Mouse (Mus musculus) liver, adult 2 months (tissue): ENCODE measurements around the gene Spint2.

Source experiments
- CTCF ChIP-seq: fragments of 200-500 bp; IDR thresholded peaks from 2 replicates; pipeline ENCODE4 v1.5.1; 2011; ENCODE audit warnings: low read depth, low read length, control low read depth
- POLR2A ChIP-seq: fragments of 200-500 bp; IDR thresholded peaks from 2 replicates; pipeline ENCODE4 v1.6.1; 2011; ENCODE audit warnings: low read length, control low read depth; ENCODE audit not compliant: insufficient read depth; ENCODE audit errors: extremely low read depth

DNA sequence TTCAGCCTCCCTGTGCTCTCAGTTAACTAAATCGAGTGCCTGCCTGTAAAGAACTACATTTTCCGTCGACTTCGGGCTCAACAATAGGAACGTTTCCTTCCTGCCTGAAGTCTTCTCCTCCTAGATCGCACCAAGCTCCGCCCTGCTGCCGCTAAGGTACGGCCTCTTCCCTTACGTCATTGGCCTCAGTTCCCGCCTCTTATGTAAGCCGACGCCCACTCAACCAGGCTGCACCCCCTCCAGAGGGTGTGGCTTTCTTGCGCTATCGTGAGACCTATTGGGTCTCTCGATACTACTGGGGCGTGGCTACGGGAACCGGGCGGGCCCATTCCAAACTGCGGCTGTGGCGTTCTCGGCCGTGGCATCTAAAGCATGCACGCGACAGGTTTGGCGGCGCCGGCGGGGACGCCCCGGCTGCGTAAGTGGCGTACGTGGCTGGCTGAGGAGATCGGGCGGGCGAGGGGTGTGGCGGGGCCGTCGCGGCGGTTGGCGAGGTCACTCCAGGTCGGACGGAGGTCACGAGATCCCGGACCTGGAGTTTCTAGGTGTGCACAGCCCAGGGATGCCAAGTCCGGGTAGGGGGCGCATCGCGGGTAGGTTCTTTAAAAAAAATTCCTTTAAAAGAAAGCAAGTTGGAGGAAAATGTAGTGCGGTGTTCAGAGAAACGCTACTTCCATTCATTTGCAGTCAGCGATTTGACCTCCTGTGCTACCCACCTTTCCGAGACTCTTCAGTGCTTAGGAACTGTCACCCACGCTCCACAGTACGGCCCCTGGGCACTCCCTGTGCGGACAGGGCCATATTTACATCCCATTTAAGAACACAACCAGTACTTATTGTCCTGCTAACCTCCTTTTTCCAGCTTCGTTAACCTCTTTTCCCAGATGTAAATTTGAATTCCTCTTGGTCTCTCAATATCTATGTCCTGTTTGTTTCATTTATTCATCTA is 43.4 kb downstream of the Spint2 start, which contains the start of gene Yif1b:
- TF ChIP-seq CTCF (0 out of 2 replicates have a peak, but pooled peaks have one; percentile 7), POLR2A (0 out of 2 replicates have a peak, but pooled peaks have one; percentile 6)
